Mouse (Mus musculus) mouse embryonic stem cell (cell line): ENCODE measurements at regions not wholly inside any gene's neighbourhood (a gene's known extent, or its start where the extent isn't known, plus 50 kb on each side); places are given as distances from the start of the nearest gene placed in this dataset.
"Not testable (repeated sequence)": the region's sequence is repeated elsewhere in the genome, so short reads cannot be mapped to it uniquely, and the experiment has no call there.

Experiments used
- in situ Hi-C, 2 experiments: fragments of 300-500 bp; cut with MboI; formaldehyde crosslinking; loops; 1 replicate in 1 of 2; 3 replicates in 1 of 2; pipeline ENCODE4 v1.14.3; 2019 to 2020; ENCODE audit warnings: low sequenced_read_pairs in 2 of 2, low pct_unique_long_range_greater_than_20kb in 1 of 2, mixed read lengths in 1 of 2; ENCODE audit not compliant: unreplicated experiment in 1 of 2

DNA sequence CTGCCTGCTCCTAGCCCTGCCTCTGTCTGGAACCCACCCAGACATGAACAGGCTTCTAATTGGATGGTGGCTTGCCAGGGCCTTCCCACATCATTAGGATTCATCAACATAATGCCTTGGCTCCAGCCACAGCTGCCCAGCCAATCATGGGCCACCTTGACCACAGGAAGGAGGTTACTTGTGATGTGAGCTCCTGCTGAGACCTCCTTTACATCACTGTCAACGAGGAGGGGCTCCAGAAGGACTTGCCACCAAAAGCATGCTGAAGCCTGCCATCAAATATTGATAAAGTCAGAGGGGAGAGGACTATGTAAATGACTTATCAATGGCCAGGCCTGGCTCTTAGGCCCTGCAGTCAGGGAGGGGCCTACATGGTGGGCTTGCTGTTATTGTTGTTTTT is 175.6 kb downstream of the Map1s start:
- in situ Hi-C loops = not testable (repeated sequence)

DNA sequence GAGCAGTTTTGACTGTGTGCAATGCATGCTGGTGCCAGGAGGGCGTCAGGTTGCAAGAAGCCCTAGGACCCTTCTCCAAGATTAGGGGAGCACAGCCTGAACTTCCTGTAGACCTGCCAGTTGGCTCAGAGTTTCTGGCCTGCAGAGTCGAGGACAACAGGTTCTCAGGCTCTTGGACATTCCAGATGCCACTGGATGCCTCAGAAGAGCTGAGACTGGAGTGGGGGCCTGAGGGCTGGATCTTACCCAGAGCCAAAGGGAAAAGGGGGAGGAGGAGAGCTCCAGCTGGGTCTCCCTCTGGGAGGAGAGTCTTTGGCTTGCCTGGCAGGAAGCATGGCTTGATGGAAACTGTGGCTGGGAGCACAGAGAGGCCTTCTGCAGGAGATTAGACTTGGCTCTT is 145.4 kb upstream of the Myo9b start:
- in situ Hi-C loops = loop anchor here (25.0 kb wide), 1 partner anchor 860 kb away; no protein-coding TSS in a partner anchor

DNA sequence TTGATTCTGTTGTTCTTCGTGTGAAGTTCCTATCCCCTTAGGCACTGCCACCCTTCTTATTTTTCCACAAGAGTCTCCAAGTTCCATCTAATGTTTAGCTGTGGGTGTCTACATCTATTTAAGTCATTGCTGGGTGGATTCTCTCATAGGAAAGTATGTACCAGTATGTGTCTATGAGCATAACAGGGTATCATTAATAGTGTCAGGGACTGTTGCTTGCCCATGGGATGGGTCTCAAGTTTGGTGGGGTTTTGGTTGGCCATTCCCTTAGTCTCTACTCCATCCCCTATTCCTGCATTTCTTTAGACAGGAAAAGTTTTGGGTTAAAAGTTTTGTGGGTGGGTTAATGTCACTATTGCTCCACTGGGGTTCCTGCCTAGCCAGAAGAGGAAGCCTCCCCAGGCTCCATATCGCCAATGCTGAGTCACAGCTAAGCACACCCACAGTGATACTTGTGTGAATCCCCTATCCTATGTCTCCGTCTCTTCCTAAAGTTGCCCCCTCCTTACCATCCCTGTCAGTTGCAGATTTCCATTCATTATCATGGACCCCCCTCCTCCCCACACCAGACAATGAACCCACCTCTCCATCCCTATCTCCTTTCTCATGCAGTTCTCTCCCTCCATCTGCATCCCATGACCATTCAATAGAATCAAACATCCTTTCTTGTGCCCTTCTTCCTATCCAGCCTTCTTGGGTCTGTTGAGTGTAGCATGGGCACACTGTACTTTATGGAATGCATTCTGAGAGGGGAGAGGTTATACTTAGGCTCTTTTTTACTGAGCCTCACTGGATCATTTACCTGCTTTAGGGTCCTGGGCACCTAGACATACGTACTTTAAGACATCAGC is 141.9 kb upstream of the Myo9b start:
- in situ Hi-C loops = loop anchor here (5.0 to 25.0 kb wide), 2 partner anchors 707 to 857 kb away; no protein-coding TSS in a partner anchor

DNA sequence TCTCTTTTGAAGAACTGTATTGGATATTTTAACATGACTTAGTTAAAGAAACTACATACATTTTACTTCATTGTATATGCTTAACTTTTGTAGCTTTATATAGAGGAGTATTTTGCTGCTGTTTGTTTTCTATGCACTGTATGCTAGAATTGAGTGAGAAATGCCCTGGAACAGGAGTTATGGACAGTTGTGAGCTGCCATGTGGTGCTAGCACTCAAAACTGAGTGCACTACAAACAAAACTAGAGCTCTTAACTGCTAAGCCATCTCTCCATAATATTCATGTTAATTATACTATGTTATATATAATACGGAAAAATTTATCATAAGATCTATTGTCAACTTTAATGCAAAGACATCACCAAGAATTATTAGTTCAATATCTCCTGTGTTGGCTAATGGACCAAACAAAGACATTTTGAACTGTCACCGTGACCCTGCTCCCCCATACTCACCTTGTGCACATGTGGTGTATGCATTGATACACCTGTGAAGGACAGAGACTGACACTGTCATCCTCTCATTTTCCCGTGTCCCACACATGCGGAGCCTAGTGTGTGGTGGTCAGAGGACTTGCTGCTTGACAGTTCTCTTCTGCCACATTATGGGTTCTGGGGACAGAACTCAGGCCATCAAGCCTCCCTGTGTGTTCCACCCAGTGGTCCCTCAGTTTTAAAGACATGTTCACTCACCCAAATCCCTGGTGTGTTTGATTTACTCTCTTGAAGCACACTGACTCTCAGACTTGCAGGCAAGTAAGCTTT is 141.0 kb upstream of the Myo9b start:
- in situ Hi-C loops = loop anchor here (5.0 to 25.0 kb wide), 2 partner anchors 706 to 856 kb away; no protein-coding TSS in a partner anchor

DNA sequence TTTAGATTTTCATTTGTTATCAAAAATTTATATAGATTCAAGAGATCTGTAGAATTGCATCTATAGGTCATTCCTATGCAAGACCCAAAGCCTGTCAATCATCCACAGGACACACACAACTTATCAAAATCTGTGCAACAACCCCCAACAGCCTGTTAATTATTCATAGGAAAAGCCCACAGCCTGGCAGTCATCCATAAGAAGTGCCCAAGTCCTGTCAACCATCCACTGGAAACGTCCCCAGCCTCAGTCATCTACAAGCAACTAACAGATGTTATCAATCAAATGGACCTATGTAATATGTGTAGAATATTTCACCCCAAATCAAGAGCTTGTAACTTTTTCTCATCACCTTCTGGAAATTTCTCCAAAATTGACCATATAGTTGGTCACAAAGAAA is 139.6 kb upstream of the Myo9b start:
- in situ Hi-C loops = loop anchor here (5.0 to 25.0 kb wide), 2 partner anchors 704 to 854 kb away; no protein-coding TSS in a partner anchor

DNA sequence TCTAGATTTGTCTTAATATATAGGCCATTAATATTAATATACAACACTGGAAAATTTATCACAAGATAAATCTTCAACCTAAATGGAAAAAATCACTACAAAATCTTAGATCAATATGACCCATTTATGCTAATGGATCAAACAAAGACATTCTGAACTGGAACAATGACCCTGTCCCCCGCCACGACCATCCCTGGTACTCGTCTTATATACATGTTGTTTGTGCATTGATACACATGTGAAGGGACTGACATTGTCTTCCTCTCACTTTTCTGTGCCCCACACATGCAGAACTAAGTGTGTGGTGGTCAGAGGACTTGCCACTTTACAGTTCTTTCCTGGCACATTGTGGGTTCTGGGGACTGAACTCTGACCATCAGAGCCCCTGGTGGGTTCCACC is 135.4 kb upstream of the Myo9b start:
- in situ Hi-C loops = loop anchor here (25.0 kb wide), 1 partner anchor 850 kb away; no protein-coding TSS in a partner anchor

DNA sequence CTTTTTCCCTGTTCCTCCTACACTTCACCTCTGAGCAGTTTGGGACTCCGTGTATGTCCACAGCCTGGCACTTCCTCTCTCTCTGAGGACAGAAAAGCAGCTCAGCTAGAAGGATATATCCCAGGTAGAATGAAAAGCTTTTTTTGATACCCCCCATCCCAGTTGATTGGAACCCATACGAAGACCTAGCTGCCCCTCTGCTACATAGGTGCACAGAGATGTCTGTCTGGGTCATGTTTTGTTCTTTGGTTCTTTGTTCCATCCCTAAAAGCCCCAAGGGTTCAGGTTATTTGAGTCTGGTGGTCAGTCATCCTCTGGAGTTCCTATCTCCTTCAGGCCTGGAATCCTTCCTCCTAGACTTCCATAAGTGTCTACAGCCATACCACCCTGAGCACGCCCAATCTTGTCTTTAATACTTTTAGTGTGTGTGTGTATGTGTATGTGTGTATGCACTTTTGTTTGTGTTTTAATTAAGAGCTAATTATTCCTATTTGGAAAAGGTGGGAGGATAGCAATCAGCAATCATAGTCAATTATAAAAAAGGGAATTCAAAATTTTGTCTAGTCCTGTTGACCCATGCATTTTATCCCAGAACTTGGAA is 130.0 kb upstream of the Myo9b start:
- in situ Hi-C loops = loop anchor here (25.0 kb wide), 1 partner anchor 845 kb away; no protein-coding TSS in a partner anchor

DNA sequence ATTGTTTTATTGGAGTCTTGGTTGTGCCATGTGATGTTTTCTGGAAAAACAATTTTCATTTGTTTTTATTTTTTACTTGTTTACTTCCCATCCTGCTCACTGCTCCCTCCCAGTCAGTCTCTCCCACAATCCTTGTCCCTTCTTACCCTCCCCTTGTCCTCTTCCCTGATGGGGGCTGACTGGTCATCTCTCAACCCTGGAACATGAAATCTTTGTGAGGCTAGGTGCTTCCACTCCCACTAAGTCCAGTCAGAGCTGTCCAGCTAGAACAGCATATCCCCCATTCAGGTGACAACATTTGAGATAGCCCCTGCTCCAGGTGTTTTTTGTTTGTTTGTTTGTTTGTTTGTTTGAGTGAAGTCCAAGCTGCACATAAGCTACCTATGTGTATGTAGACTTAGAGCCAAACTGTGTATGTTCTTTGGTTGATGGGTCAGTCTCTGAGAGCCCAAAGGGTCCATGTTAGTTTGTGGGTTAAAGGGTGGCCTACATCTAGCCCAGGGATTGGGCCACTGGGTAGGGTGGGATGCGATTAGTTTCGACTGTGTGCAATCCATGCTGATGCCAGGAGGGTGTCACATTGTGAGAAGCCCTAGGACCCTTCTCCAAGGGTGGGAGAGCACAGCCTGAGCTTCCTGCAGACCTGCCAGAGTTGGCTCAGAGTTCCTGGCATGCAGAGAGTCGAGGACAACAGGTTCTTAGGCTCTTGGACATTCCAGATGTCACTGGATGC is 100.9 kb upstream of the Myo9b start:
- in situ Hi-C loops = not testable (repeated sequence)

DNA sequence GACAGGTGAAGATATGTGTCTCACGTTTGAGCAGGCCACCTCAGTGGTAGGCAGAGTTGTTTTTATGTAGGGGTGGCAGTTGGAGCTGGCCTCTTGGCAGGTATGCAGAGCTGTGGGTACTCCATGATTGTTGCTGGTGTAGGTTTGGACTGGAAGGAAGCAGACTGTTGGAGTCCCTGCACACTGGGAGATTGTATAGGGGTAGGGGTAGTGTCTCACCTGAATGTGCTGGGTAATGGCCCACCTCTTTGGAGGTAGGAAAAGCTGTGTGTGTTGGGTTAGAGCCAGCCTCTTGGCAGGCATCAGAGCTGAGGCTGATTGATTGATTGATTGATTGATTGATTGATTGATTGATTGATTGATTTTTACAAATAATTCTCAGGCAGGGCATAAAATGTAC is 79.6 kb upstream of the Myo9b start:
- in situ Hi-C loops = not testable (repeated sequence)

DNA sequence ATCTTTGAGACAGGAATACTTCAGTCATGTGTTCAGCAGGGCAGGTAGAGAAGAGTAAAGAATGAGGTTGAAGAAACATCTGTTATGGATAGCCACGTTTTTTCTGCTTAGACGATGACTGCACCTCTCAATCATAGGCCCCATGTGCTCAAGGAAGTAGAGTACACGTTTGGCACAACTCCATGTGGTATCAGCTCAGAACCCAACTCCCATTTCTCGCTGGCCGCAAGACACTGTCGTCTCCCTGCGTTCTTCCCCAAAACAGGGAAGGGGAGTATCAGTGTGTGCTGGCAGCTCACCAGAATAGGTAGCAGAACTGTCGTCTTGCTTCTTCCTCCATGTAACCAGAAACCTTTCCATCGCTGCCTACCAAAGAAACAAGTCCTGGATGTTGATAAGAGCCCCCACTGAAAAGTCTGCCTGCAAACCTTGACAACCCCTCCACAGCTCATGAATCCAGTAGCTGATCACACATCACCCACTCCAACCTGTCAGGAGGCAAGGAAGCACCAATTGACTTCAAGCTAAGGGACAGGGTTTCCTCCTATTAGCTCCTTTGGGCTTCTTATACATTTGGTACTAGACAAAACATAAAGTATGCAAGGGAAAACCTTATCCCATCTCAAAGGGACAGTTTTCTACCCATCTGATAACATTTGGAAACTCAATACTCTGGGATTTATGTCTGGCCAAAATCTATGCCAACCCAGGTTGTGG is 77.3 kb upstream of the Myo9b start:
- in situ Hi-C loops = not testable (repeated sequence)
